Mouse (Mus musculus) layer of hippocampus, postnatal 10 days (tissue): Measurements from ENCODE around the gene Cd151. TPM values are rescaled to one million over a fixed set of nuclear protein-coding genes. Genes with fewer than 3 reads are reported as not detected.
A peak's percentile ranks its signal among the peaks of the same experiment; 100 is the strongest.

ENCODE experiments used
- DNase-seq, 2 experiments: peaks; one replicate each; pipeline ENCODE4 v3.0.0; 2021; ENCODE audit warnings: low spot score in 2 of 2
- total RNA-seq, 2 experiments: library from RNA; stranded (reverse); gene quantifications; 2 replicates each; pipeline ENCODE4 v1.2.3; 2021

The Cd151 gene
- total RNA-seq, 2 experiments from 2014 or later = 38.7 to 39.9 TPM

- no peak for DNase-seq
These were observed 2.9 kb downstream of the Cd151 start for GRCm38 (mm10) chr7:141469901-141470636.

DNA sequence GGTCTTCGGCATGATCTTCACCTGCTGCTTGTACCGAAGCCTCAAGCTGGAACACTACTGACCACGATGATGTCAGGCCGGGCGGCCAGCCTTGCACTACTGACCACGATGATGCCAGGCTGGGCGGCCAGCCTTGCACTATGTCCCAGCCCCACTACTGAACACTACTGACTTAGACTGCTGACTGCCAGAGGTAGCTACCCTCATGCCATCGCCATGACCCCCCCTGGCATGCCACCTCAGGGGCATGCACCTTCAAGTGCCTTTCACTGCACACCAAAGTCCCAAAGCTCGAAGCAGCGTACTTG lies 3.4 kb downstream of the Cd151 start:
- no peak for DNase-seq

DNA sequence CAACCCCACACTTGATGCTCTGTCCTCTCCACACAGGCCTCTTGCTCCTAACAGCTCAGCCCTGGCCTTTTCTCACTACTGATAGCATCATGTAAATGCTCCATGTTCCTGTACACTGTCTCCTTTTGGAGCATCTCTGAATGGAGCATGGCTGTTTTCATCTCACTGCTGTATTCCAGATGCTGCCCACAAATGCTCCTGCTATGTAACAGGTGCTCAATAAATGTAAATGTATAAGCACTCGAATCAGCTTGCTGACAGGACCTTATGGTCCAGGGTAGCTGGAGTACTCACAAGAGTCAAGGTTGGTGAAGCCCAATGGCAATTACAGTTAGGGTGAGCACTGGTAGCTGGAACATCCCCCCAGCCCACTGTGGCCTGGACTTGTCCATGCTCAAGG lies 4.0 kb downstream of the Cd151 start:
- no peak for DNase-seq

GRCm38 (mm10) chr7:141472226-141472625 lies 5.0 kb downstream of the Cd151 start:
- DNase-seq = no peak

DNA sequence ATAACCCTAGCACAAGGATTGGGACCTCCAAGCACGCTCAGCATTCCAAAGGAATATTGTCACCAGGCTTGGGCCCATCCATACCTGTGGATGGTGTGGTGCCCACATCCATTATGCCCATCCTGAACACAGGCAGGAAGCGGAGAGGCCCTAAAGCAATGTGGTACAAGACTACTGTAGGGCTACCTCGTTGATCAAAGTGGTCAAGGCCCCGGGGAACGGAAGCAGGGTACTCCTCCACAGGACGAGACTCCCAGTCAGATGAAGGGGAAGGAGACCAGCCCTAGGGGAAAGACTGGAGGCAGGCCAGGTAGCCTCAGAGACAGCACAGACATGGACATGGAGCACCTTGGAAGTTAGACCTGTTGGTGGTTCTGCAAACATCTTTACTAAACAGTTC lies 5.6 kb downstream of the Cd151 start:
- DNase-seq = no peak

GRCm38 (mm10) chr7:141474160-141474559 lies 7.0 kb downstream of the Cd151 start:
- DNase-seq = no peak

DNA sequence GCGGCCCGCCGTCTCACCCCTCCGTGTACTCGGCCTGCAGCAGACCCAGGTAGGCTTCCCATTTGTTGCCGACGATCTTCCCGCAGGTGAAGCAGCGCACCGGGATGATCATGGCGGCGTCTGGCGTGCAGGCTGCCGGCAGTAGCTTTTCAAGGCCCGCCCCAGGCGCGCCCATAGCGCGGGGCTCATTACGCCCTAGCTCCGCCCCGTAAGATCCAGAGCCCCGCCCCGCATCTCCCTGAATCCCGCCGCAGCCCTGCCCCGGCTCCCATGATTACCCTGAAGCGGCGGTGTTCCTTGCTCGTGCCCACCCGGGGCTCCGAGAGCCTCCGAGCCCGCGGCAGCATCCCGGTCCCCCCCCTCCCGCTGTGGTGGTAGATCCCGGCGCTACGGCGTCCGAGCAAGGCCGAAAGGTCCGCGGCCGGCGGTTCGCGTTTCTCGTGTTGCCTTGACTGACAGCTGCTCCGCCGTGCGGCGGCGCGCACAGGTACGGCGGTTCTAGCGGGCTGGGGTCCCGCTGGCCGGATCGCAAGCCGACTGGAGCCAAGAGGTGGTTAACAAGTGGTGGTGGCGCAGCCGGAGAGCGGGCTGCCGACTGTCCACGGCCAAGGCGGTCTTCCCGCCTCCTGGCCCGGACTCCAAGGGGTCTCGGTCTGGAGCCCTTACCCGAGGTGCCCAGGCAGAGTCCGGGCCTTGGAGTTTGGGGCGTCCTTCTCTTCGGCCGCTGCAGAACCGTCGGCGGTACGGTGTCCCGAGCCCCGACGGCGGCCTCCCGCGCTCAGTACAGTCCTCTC lies 8.0 kb downstream of the Cd151 start, which contains the start of the genes Polr2l and Tspan4:
Gene Polr2l (minus strand): TSS at position 122 of the 794 bp plus-strand sequence.
Gene Tspan4 (plus strand): TSS at position 230 of the 794 bp plus-strand sequence.
- DNase-seq = peak; percentile 85 to 88

DNA sequence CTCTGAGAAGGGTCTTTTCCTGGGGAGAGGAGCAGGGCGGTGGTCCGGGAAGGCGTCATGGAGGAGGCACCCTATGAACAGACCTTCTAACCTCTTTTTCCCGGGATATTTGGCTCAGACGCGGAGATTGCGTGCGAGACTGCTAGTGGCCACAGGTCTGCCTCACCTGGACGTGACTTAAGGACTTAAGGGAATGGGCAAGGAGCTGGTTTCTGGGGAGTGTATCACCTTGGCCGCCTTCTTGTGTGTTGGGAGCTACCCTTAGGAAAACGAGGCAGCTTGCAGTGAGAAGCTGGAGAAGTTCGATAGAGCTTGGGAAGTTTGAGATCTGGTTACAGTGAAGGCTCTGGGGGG lies 8.6 kb downstream of the Cd151 start:
- DNase-seq = no peak

- DNase-seq = peak in 1 of 2 experiments; percentile 56
These were observed 9.2 kb downstream of the Cd151 start for GRCm38 (mm10) chr7:141476226-141476980.

DNA sequence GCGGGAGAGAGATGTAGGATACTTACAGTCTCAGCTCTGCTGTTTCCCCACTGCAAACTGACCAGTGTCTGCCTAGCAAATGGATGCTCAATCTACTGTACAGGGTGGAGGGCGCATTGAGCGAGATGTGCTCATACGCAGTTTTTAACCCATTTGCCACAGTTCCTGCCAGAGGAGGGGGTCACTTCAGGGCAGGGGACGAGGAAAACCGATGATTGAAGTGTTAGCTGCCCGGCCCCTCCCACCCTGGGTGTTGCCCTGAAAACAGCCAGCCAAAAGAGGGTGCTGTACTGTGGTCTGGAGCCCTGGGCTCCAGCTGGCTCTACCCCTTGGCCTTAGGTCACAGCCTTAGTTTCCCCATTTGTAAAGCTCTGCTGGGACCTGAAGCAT lies 9.8 kb downstream of the Cd151 start:
- no peak for DNase-seq

GRCm38 (mm10) chr7:141477578-141478269 lies 10.5 kb downstream of the Cd151 start:
- DNase-seq = no peak

DNA sequence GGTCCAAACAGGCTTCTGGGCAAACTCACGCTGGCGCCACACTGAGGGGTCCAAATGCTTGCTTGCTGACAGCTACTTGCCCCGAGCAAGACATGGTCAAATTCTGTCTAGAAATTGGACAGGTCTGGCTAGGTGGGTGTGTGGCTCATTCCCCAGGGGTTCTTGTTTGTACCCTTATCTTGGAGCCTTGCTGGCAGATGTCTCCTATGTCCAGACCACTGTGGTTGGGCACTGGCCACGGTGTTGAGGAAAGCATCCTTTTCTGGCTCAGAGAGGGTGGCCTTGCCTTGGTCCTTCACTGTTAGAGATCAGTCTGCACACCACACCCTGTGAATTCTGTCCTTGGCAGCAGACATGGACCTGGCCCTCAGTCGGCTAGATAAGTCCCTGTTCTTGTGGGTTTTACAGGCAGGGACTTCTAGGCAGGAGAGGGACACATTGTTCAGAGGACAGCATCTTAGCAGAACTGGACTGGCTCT lies 11.1 kb downstream of the Cd151 start:
- DNase-seq = no peak

- peak; percentile 71 to 77 for DNase-seq
These were observed 13.8 kb downstream of the Cd151 start for GRCm38 (mm10) chr7:141480842-141481497.

GRCm38 (mm10) chr7:141481498-141482401 lies 14.6 kb downstream of the Cd151 start:
- peak; percentile 60 to 63 for DNase-seq

DNA sequence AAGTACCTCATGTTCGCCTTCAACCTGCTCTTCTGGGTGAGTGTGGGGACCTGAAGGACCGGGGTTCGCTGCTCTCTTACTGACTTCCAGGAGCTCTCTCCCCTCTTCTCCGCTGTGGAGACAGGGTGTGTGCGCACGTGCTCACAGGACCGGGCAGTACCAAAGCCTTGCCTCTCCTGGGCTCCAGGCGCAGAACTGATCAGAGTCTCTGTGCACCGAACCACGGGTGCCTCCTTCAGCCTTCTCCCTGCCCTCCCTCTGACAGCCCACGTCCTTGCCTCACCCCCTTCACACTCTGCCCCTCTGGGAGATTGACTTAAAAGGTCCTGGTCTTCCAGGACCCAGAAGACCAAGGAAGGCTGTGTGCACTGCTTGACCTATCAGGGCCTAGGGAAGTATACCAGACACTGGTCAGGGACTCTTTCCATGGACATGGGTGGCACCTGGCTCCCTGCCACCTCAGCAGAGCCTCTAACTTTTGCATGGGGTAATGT lies 15.4 kb downstream of the Cd151 start:
- no peak for DNase-seq

DNA sequence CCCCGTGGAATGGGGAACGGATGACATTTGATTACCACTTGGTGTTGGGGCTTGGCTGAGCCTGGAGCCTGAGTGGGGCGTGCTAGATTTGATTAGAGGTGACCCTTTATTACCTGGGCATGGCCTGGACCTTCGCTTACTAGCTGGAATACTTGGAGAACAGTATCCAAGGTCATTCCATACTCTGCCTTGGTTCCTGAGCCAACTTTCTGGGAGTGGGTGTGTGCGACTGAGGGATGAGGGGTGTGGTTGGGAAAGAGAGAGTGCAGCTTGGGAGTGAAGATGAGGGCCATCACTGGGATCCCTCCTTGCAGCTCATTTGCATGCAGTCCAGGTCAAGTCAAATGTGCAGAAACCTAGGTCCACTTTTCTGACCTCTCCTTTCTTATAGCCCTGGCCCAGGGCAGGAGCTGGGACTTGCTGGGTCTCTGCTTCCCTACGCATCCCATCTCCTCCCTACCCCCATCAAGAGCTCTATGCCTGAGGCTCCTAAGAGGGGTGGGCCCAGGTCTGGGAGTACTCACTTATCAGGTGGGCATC lies 16.0 kb downstream of the Cd151 start:
- DNase-seq = no peak

- DNase-seq = no peak
These were observed 17.3 kb downstream of the Cd151 start for GRCm38 (mm10) chr7:141484186-141485120.

DNA sequence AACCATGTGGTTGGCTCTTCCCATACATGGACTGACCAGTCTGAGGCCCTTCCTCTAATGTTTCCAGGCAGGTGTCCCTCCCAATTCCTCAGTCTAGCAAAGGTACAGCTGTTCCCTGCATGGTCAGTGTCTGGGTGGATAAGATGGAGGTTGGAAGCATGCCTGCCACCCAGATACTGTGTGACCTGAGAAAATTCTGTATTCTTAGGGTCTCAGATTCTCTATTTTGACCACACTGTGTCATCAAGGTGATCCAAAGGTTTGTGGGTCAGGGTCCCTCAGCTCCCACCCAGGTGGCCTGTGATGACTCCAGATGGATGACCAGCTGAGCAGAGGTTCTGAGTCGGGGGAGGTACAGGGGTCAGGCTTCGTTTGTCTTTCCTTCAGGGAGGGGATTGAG lies 18.0 kb downstream of the Cd151 start:
- no peak for DNase-seq
